Mouse (Mus musculus): ENCODE measurements around the gene Pcolce2. TPM values are rescaled to one million over a fixed set of nuclear protein-coding genes. Genes with fewer than 3 reads are reported as not detected.

Pcolce2 gene
- polyA plus RNA-seq, 1 experiment from 2014 or later: 2.9 TPM

GRCm38 (mm10) chr9:95664290-95664989 is 27.0 kb downstream of the Pcolce2 start:
- H3K27me3 ChIP-seq (replicated peaks): no peaks in the 10 kb centered on the region
- no peak overlapping the region for H3K27ac ChIP-seq
- peaks cover 16% of the 10 kb centered on the region; the same call in 1 of the 2 replicates for H3K4me1 ChIP-seq
- peak; percentile 65; the same call in 1 of the 2 replicates for ATAC-seq (replicated peaks)
- H3K9me3 ChIP-seq: no peaks in the 10 kb centered on the region
- WGBS: 39% methylated on average over 10 of the region's 10 CpGs
- H3K36me3 ChIP-seq (replicated peaks): no peaks in the 10 kb centered on the region
- H3K4me3 ChIP-seq: no peak overlapping the region
- no peak overlapping the region for H3K4me2 ChIP-seq
- no peak overlapping the region for H3K9ac ChIP-seq

GRCm38 (mm10) chr9:95665835-95666234 is 28.4 kb downstream of the Pcolce2 start:
- Histone ChIP-seq H3K4me2 (no peak overlapping the region), H3K9me3 (no peaks in the 10 kb centered on the region), H3K4me1 (peaks cover 16% of the 10 kb centered on the region; the same call in 1 of the 2 replicates), H3K4me3 (no peak overlapping the region), H3K27me3 (replicated peaks) (no peaks in the 10 kb centered on the region), H3K36me3 (replicated peaks) (no peaks in the 10 kb centered on the region), H3K27ac (no peak overlapping the region), H3K9ac (no peak overlapping the region)
- WGBS: 92% methylated on average over 6 of the region's 6 CpGs
- no peak for ATAC-seq (replicated peaks)

- no peak overlapping the region for H3K4me3 ChIP-seq
- no peak overlapping the region for H3K27ac ChIP-seq
- no peaks in the 10 kb centered on the region for H3K36me3 ChIP-seq (replicated peaks)
- ATAC-seq (replicated peaks): peak; percentile 61; the same call in 1 of the 2 replicates
- H3K9ac ChIP-seq: no peak overlapping the region
- no peaks in the 10 kb centered on the region for H3K27me3 ChIP-seq (replicated peaks)
- H3K9me3 ChIP-seq: no peaks in the 10 kb centered on the region
- peaks cover 16% of the 10 kb centered on the region; the same call in 1 of the 2 replicates for H3K4me1 ChIP-seq
- no peak overlapping the region for H3K4me2 ChIP-seq
- 26% methylated on average over 9 of the region's 9 CpGs for WGBS
Measured at GRCm38 (mm10) chr9:95667836-95668235, 30.4 kb downstream of the Pcolce2 start.

- no peak overlapping the region for H3K4me2 ChIP-seq
- H3K9ac ChIP-seq: no peak overlapping the region
- ATAC-seq (replicated peaks): no peak
- peaks cover 16% of the 10 kb centered on the region; the same call in 1 of the 2 replicates for H3K4me1 ChIP-seq
- H3K36me3 ChIP-seq (replicated peaks): no peaks in the 10 kb centered on the region
- no peak overlapping the region for H3K4me3 ChIP-seq
- no peaks in the 10 kb centered on the region for H3K27me3 ChIP-seq (replicated peaks)
- no peaks in the 10 kb centered on the region for H3K9me3 ChIP-seq
- no peak overlapping the region for H3K27ac ChIP-seq
- WGBS: 60% methylated on average over 5 of the region's 5 CpGs
Measured at GRCm38 (mm10) chr9:95668306-95668705, 30.9 kb downstream of the Pcolce2 start.

- peaks cover 10% of the 10 kb centered on the region; the same call in 1 of the 2 replicates for H3K4me1 ChIP-seq
- no peak overlapping the region for H3K9ac ChIP-seq
- WGBS: 95% methylated on average over 3 of the region's 3 CpGs
- H3K27ac ChIP-seq: no peak overlapping the region
- no peaks in the 10 kb centered on the region for H3K27me3 ChIP-seq (replicated peaks)
- H3K4me3 ChIP-seq: no peak overlapping the region
- no peaks in the 10 kb centered on the region for H3K36me3 ChIP-seq (replicated peaks)
- no peaks in the 10 kb centered on the region for H3K9me3 ChIP-seq
- H3K4me2 ChIP-seq: no peak overlapping the region
- no peak for ATAC-seq (replicated peaks)
Measured at GRCm38 (mm10) chr9:95672331-95672730, 34.9 kb downstream of the Pcolce2 start.

GRCm38 (mm10) chr9:95672760-95673159 is 35.4 kb downstream of the Pcolce2 start:
- H3K4me3 ChIP-seq: no peak overlapping the region
- 83% methylated on average over 6 of the region's 6 CpGs for WGBS
- ATAC-seq (replicated peaks): no peak
- no peaks in the 10 kb centered on the region for H3K9me3 ChIP-seq
- 0 out of 2 replicates have a peak, but pooled peaks cover 6% of the 10 kb centered on the region for H3K4me1 ChIP-seq
- H3K27ac ChIP-seq: no peak overlapping the region
- no peaks in the 10 kb centered on the region for H3K36me3 ChIP-seq (replicated peaks)
- no peaks in the 10 kb centered on the region for H3K27me3 ChIP-seq (replicated peaks)
- H3K9ac ChIP-seq: no peak overlapping the region
- no peak overlapping the region for H3K4me2 ChIP-seq

- H3K9ac ChIP-seq: no peak overlapping the region
- H3K4me3 ChIP-seq: no peak overlapping the region
- ATAC-seq (replicated peaks): peak; percentile 50; the same call in 1 of the 2 replicates
- no peaks in the 10 kb centered on the region for H3K36me3 ChIP-seq (replicated peaks)
- no peaks in the 10 kb centered on the region for H3K4me1 ChIP-seq
- H3K27me3 ChIP-seq (replicated peaks): no peaks in the 10 kb centered on the region
- no peak overlapping the region for H3K4me2 ChIP-seq
- 75% methylated on average over 9 of the region's 9 CpGs for WGBS
- no peaks in the 10 kb centered on the region for H3K9me3 ChIP-seq
- no peak overlapping the region for H3K27ac ChIP-seq
Measured at GRCm38 (mm10) chr9:95675064-95675699, 37.8 kb downstream of the Pcolce2 start.

- H3K36me3 ChIP-seq (replicated peaks): no peaks in the 10 kb centered on the region
- no peak overlapping the region for H3K27ac ChIP-seq
- no peaks in the 10 kb centered on the region for H3K9me3 ChIP-seq
- H3K9ac ChIP-seq: no peak overlapping the region
- H3K4me1 ChIP-seq: no peaks in the 10 kb centered on the region
- 96% methylated on average over 4 of the region's 4 CpGs for WGBS
- no peak overlapping the region for H3K4me3 ChIP-seq
- no peaks in the 10 kb centered on the region for H3K27me3 ChIP-seq (replicated peaks)
- H3K4me2 ChIP-seq: no peak overlapping the region
- ATAC-seq (replicated peaks): no peak
Measured at GRCm38 (mm10) chr9:95676021-95676420, 38.6 kb downstream of the Pcolce2 start.

- Histone ChIP-seq H3K9me3 (no peaks in the 10 kb centered on the region), H3K27me3 (replicated peaks) (no peaks in the 10 kb centered on the region), H3K4me1 (no peaks in the 10 kb centered on the region), H3K9ac (no peak overlapping the region), H3K4me3 (no peak overlapping the region), H3K36me3 (replicated peaks) (no peaks in the 10 kb centered on the region), H3K27ac (no peak overlapping the region), H3K4me2 (no peak overlapping the region)
- 69% methylated on average over 7 of the region's 7 CpGs for WGBS
- no peak for ATAC-seq (replicated peaks)
Measured at GRCm38 (mm10) chr9:95679966-95680365, 42.6 kb downstream of the Pcolce2 start.

GRCm38 (mm10) chr9:95680691-95681090 is 43.3 kb downstream of the Pcolce2 start:
- Histone ChIP-seq H3K27ac (no peak overlapping the region), H3K4me2 (no peak overlapping the region), H3K9me3 (no peaks in the 10 kb centered on the region), H3K27me3 (replicated peaks) (no peaks in the 10 kb centered on the region), H3K36me3 (replicated peaks) (no peaks in the 10 kb centered on the region), H3K4me3 (no peak overlapping the region), H3K4me1 (no peaks in the 10 kb centered on the region), H3K9ac (no peak overlapping the region)
- ATAC-seq (replicated peaks): no peak
- 91% methylated on average over 11 of the region's 11 CpGs for WGBS

GRCm38 (mm10) chr9:95685660-95686440 is 48.4 kb downstream of the Pcolce2 start:
- no peak overlapping the region for H3K27ac ChIP-seq
- no peak overlapping the region for H3K9ac ChIP-seq
- ATAC-seq (replicated peaks): peak; percentile 50; the same call in 1 of the 2 replicates
- H3K36me3 ChIP-seq (replicated peaks): no peaks in the 10 kb centered on the region
- H3K9me3 ChIP-seq: no peaks in the 10 kb centered on the region
- H3K4me3 ChIP-seq: no peak overlapping the region
- H3K27me3 ChIP-seq (replicated peaks): no peaks in the 10 kb centered on the region
- no peak overlapping the region for H3K4me2 ChIP-seq
- H3K4me1 ChIP-seq: no peaks in the 10 kb centered on the region
- 27% methylated on average over 11 of the region's 11 CpGs for WGBS

- H3K27ac ChIP-seq: no peak overlapping the region
- ATAC-seq (replicated peaks): no peak
- no peak overlapping the region for H3K9ac ChIP-seq
- H3K9me3 ChIP-seq: no peaks in the 10 kb centered on the region
- no peak overlapping the region for H3K4me3 ChIP-seq
- H3K4me1 ChIP-seq: no peaks in the 10 kb centered on the region
- H3K27me3 ChIP-seq (replicated peaks): no peaks in the 10 kb centered on the region
- H3K4me2 ChIP-seq: no peak overlapping the region
- WGBS: 62% methylated on average over 3 of the region's 3 CpGs
- no peaks in the 10 kb centered on the region for H3K36me3 ChIP-seq (replicated peaks)
Measured at GRCm38 (mm10) chr9:95688064-95688463, 50.7 kb downstream of the Pcolce2 start.
